Mouse (Mus musculus) adrenal gland, postnatal 4 days (tissue): Measurements from ENCODE around the gene Wif1. TPM values are rescaled to one million over a fixed set of nuclear protein-coding genes. Genes with fewer than 3 reads are reported as not detected.

Experiments used
- DNase-seq, 2 experiments: peaks; one replicate each; pipeline ENCODE4 v3.0.0; 2021 to 2022; ENCODE audit warnings: low spot score in 2 of 2, mixed read lengths in 2 of 2
- long read RNA-seq, 2 experiments: library from polyadenylated mRNA; stranded (forward); transcript quantifications; one replicate each; pipeline ENCODE4 v2.0.0; 2021
- total RNA-seq, 2 experiments: library from RNA; stranded (reverse); gene quantifications; 2 replicates each; pipeline ENCODE4 v1.2.3; 2021

Wif1 gene
- total RNA-seq = 1 to 10 TPM in 1 of 2 experiments, under 1 TPM in 1; 0.67 to 2.1 TPM
- long read RNA-seq, experiment 1, partial matches to known transcripts = 0 of 3 reads
- long read RNA-seq, experiment 1, other reads (novel, unspliced or antisense) = 0 of 3 reads
- long read RNA-seq, experiment 2 = 0 reads

GRCm38 (mm10) chr10:121033826-121034568 lies at the start of gene Wif1:
TSS of gene Wif1 (plus strand) at chr10:121033960.
- DNase-seq = peak; percentile 49 to 52

- no peak for DNase-seq
Measured at GRCm38 (mm10) chr10:121002135-121002534, 31.6 kb upstream of the Wif1 start.

GRCm38 (mm10) chr10:121011496-121011895 lies 22.3 kb upstream of the Wif1 start:
- DNase-seq = no peak

- DNase-seq = no peak
Measured at GRCm38 (mm10) chr10:121016291-121016690, 17.5 kb upstream of the Wif1 start.

- peak in 1 of 2 experiments; percentile 49 for DNase-seq
Measured at GRCm38 (mm10) chr10:121016711-121017503, 16.9 kb upstream of the Wif1 start.

DNA sequence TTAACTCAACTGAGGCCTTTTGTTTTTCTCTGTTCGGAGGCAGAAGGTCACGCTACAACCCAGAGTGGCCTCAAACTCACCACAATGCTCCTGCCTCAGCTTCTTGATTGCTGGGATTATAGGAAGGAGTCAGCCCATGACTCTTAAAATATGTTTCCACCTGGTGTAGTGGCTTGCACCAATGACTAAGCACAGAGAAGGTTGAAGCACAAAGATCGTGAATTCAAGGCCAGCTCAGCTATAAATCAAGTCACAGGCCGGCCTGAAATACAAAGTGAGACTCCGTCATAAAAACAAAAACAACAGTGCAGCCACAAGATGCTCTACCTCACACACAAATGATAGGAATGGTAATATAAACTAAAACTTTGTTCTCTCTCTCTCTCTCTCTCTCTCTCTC lies 10.8 kb upstream of the Wif1 start:
- DNase-seq = no peak

DNA sequence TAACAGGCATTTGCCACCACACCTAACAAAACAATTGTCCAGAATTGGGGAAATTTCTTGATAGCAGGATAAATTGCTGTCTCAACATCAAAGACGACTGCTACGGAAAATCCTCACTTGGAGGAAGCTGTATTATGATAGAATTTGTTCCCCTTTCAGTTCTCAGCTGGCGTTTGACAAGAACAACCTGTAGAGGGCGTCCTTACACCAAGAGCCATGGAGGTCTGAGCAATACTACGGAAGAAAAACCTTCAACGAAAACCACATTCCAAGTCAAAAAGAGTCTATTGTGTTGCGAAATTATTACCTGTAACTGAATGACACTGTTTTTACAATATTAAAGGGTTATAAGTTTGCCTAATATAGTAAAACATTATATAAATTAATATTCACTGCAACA lies 2.0 kb upstream of the Wif1 start:
- DNase-seq = no peak

DNA sequence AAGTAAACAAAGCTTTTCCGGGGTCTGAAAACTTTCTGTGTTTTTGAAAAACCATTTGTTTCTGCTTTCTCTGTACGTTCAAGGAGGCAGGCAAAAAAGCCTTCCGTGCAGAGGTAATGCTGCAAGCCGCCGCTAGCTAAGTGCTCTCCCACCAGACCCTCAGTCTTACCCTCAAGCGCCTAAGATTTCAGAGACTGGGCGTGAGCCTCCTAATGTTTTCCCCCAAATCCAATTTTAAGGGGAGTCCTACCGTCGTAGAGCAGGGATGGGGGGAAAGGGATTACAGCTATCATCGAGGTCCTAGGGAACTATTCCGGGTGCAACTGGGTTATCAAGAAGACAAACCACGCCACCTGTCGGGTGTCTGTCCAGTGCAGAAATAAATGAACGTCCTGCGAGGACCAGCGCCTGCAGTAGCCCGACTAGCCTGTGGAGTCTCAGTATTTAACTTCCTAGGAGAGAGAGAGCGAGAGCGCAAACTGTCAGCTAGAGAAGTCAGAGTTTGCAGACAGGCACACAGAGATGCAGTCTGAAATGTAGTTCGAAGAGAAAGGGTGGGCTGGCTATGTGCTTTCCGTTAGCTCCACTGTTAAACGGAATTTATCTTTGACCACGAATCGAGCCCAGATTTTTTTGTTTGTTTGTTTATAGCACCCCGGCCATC lies 500 bp upstream of the Wif1 start:
- DNase-seq = peak; percentile 45 to 75

GRCm38 (mm10) chr10:121034569-121034947 lies 798 bp downstream of the Wif1 start:
- DNase-seq = no peak

DNA sequence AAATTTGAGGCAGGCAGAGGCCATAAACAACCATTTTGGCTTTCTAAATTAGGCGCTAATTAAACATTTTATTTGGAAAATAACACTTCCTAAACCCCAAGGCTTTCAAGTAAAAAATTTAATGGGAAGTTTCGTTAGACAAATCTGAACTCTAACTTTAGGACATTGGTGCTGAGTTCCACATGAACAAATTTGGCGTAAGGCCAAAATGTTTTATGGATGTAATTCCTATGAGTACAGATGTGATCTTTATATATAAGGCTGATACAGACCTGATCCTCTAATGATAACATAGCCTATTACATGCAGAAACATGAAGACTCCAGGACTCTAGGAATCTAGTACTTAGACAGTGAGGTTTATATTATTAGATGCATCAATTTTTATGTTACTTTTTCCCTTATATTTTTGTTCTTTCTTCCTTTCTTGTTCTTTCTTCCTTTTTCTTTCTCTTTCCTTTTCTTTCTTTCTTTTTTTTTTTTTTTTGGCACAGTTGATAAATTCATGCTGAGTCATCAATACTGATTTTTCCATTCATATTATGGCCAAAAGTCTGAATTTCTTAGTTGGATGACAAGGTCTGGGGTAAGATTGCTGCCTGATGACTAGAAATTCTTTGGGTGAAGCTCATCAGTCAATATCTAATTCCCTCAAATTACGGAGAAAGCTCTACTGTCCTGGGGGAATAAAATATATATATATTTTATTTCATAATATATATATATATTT lies 5.0 kb downstream of the Wif1 start:
- DNase-seq = no peak

DNA sequence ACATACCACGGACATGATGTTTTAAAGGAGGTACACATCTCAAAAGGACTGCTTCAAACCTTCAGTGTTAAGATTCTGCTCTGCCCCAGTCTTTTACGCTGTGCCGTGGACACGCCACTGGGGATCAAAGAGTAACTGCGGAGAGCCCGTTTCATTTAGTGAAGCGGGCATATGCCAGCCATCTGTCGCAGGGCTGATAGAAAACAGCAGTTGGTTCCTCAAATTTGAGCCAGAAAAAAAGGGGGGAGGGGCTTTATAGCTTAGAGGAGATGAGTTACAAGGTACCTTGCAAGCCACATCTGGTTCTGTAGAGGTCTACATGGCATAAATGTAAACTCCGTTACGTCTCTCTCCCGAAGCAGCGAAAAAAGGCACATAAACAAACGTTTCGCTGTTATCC lies 7.2 kb downstream of the Wif1 start:
- no peak for DNase-seq

GRCm38 (mm10) chr10:121047440-121047839 lies 13.7 kb downstream of the Wif1 start:
- no peak for DNase-seq

GRCm38 (mm10) chr10:121052076-121052475 lies 18.3 kb downstream of the Wif1 start:
- no peak for DNase-seq

- peak; percentile 15 to 29 for DNase-seq
Measured at GRCm38 (mm10) chr10:121055452-121056188, 21.9 kb downstream of the Wif1 start.

DNA sequence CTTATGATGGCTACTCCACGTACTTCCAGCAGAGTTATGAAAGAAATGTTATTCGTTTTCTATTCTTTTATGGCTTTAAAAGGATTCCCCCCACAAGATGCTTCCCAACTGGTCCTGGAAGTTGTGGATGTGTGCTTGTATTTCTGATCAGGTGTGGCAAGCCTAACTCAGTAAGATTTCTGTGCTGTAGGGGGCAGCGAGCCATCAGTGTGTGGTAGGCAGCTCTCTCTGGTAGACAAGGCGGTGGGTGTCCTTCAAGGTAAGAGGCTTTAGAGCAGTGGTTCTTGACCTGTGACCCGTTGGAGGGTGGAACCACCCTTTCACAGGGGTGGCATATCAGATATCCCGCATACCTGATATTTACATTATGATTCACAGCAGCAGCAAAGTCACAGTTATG lies 23.1 kb downstream of the Wif1 start:
- no peak for DNase-seq

DNA sequence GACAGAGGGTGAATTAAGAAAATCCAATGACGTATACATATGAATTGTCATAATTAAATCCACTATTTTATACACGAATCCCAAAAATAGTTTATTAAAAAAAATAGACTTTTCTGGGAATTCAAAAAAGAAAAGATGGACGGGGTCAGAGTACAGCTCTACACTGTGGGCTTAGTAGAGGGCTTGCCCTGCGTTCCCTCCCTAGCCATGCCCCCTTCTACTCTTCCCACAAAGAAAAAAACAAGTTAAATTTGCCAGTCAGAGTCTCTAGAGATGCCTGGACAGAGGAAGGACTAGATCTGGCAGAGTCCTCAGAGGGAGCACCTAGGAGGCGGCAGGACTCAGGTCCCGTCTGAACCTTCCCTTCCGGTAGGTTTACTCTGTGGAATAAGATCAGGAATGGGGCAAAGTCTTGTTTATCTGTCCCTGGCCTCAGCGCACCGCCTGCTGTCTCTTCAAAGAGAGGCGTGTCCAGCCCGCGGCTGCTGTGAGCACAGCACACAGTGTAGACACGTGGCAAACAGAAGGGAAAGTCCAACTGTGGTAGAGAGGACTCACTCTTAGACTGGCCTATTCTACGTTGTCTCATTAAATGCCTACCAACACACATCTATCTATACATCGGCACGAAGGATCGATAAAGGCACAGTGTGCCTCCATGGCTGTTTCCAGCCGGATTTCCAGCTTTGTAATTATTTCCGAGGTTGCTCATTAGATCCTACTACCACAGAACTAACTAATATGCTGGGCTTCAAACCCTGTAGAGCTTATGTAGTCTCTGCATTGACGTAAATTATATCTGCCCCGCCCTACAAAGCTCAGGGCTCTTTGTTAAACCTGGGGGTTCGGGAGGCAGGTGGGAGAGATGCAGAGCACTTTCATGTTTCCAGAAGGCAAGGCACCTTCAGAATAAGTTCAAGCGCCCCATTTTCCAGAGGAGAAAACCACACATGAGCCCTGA lies 25.6 kb downstream of the Wif1 start:
- DNase-seq = no peak

DNA sequence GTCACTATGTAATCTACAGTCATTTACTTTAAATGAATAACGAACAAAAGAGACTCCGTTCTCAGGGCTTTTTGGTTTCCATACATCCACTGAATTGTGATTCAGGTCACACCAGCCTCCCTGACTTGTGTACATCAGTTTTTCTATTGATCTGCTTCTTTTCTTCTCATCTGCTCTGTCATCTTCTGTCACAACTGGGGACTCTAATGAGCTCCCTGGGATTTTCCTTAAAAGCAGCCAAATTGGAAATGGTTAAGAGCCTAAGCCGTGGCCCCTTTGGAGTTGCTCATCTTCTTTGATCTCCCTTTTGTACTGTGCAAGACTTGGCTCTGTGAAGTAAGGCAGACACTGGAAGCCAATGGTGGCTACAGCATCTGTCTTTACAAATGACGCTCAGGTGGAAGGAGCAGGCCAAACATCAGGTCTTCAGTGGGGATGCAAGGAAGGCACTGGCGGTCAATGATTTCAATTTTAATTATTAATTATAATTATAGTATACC lies 27.6 kb downstream of the Wif1 start:
- DNase-seq = no peak

GRCm38 (mm10) chr10:121062704-121063103 lies 28.9 kb downstream of the Wif1 start:
- no peak for DNase-seq

DNA sequence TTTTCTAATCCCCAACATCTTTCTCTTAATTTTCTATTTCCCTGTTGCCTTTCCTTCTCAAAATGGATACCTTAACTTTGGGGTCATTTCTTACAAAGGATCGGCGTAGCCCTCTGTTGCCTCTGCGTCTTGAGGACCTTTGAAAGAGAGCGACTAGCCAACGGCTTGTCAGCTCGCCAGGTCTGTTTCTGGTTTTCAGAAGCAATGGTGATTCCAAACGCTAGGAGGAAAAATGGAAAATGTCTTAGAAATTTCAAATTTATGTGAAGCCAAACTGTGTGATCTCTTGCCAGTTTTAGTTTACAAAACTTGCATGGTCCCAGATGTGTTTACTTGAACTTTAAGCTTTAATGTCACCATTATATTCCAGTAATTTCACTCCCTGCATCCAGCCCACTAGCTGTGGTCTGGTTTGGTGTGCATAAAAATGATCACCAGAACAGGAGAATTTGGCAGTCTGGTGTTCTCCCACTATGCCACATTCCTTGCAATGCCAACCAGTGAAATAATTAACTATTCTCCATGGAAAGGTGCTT lies 33.7 kb downstream of the Wif1 start:
- no peak for DNase-seq
